Mouse (Mus musculus) layer of hippocampus, adult 6 months (tissue): ENCODE results near the gene Rem2. TPM values are rescaled to one million over a fixed set of nuclear protein-coding genes. Genes with fewer than 3 reads are reported as not detected.

Experiments
- long read RNA-seq, 2 experiments: library from polyadenylated mRNA; unstranded; transcript quantifications; one replicate each; pipeline ENCODE4 v2.0.0; 2019 to 2020
- polyA plus RNA-seq: library from polyadenylated mRNA; unstranded; fragments of <200 nt; fragmentation: Nextera tagmentation; gene quantifications from 2 replicates; pipeline ENCODE4 v1.2.3, GENCODE M21; 2021

Gene Rem2
- 20.0 and 23.9 TPM in 2 replicates for polyA plus RNA-seq
- long read RNA-seq, experiment 1, transcript Rem2-202 (5 exons, 1,884 nt), result major isoform, 48 of 55 reads
- long read RNA-seq, experiment 1, partial matches to known transcripts, result 4 of 55 reads
- long read RNA-seq, experiment 1, other reads (novel, unspliced or antisense), result 3 of 55 reads
- long read RNA-seq, experiment 2, transcript Rem2-202 (5 exons, 1,884 nt), result major isoform, 152 of 169 reads
- long read RNA-seq, experiment 2, partial matches to known transcripts, result 2 of 169 reads
- long read RNA-seq, experiment 2, other reads (novel, unspliced or antisense), result 15 of 169 reads

DNA sequence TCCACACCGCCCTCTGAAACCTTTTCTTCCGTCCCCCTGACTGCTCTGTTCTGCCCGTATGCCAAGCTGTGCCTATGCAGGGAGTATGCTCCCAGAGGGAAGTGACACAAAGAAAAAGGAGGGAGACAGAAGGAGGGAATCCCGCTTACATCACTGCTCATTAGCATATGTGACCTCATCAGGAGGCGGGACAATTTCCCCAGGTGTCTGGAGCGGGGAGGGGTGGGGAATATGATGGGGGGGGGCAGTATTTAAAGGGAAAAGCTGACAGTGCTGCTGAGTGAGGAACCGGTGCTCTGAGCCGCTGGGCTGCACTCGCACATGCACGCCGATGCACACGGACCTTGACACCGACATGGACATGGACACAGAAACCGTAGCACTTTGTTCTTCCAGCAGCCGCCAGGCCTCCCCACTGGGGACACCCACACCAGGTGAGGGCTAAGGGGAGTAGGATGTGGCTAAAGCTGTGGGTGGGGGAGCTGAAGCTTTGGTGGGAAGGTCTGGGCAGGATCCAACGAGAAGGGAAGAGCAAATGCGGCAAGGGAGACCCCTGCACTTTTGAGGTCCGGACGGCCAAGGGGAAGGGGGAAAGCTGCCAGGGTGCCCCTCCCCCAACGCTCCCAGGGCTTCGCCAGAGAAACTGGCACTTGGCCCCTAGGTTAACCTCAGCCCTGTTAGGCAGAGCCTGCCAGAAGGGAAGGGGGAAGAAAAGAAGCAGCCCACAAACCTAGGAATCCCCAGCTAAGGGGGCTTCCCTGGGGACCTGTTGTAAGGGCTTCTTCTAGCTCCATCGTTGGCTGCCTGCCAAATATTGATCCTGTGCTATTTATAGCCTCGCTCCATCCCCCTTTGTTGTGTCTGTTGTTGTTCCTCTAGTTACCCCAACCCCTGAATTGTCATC lies at the start of gene Rem2:
TSS of gene Rem2 (plus strand) at position 160 of the 904 bp plus-strand sequence.

DNA sequence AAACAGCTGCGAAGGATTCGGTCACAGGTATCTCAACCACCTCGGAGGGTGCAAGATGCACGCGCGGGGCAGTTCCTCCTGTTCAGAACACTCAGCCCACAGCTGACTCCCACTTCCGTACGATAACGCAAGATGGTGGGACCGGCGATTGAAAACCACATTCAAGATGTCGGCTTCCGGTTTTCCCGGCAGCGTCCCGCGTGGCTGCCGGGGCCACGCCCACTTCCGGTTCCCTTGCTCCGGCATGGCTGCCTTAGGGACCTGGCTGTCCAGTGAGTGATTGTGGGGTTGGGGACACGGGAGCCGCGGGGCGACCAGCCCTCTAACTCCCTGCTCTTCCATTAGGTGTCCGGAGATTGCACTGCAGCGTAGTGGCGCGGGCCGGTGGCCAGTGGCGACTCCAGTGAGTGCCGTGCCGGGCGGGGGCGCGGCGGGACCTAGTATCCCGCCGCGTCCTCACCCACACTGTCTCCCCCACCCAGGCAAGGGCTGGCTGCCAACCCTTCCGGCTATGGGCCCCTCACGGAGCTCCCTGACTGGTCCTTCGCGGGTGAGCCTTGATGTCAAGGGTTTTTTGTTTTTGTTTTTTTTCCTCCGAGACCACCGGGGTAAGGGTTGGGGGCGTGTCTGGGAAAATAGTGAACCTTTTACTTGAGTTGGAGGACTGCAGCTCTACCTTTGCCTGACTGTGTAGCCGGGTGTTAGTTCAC lies 49.1 kb upstream of the Rem2 start, which contains the start of gene Mrpl52:
TSS of gene Mrpl52 (plus strand) at position 221 of the 710 bp plus-strand sequence.

DNA sequence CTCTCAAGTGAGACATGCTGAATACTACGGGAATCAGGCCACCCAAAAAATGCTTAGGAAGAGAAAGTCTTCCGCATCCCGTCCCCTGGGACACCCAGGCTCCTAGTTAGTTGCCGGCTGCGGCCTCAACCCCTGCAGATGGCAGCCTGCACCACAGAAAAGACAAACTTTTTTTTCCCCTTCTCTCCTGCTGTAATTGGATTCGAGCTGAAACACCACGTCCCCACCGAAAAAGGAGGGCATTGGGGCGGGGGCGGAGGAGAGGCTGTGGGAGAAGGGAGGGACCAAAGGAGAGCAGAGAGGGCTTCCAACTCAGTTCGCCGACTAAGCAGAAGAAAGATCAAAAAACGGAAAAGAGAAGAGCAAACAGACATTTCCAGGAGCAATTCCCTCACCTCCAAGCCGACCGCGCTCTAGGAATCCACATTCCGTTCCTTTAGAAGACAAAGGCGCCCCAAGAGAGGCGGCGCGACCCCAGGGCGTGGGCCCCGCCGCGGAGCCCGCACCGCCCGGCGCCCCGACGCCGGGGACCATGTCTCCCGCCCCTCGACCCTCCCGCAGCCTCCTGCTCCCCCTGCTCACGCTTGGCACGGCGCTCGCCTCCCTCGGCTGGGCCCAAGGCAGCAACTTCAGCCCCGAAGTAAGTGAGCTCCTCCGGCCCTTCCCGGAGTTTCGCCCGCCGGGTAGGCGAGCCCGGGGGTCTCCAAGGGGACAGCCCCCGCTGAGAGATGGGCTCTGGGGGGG lies 44.4 kb upstream of the Rem2 start, which contains the start of gene Mmp14:
TSS of gene Mmp14 (plus strand) at position 279 of the 744 bp plus-strand sequence.

DNA sequence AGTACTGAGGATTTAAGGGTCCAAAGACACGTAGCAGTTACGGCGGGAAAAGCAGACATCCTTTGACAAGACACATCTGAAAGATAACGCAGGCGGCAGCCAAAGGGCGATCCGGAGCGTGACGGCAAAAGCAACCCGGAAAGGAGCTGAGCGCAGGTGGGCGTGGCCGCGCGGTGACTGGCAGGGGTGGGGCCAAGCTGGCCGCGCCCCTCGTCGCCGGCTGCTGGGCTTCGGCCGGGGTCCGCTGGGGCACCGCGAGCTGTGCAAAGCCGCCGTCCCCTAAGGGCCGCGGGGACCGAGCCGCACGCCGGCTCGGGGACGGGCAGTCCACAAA lies 12.0 kb upstream of the Rem2 start, which contains the start of gene Lrp10:
TSS of gene Lrp10 (plus strand) at position 179 of the 334 bp plus-strand sequence.

Other genes with a start within 250 kb of the Rem2 start
- gene Dad1, start 222.0 kb upstream of the Rem2 start, polyA plus RNA-seq, result 474 and 531 TPM in 2 replicates
- 101 and 104 TPM in 2 replicates for gene Abhd4, start 221.9 kb upstream of the Rem2 start, polyA plus RNA-seq
- gene Olfr49, start 191.2 kb upstream of the Rem2 start, polyA plus RNA-seq, result not detected in 2 replicates
- gene Oxa1l, start 115.3 kb upstream of the Rem2 start, polyA plus RNA-seq, result 37.3 and 38.6 TPM in 2 replicates
- 1.9 and 2.3 TPM in 2 replicates for gene Slc7a7, start 58.3 kb upstream of the Rem2 start, polyA plus RNA-seq
- 440 and 462 TPM in 2 replicates for gene Mrpl52, start 49.2 kb upstream of the Rem2 start, polyA plus RNA-seq
- 5.1 and 5.5 TPM in 2 replicates for gene Mmp14, start 44.5 kb upstream of the Rem2 start, polyA plus RNA-seq
- gene Lrp10, start 12.0 kb upstream of the Rem2 start, polyA plus RNA-seq, result 15.3 and 18.7 TPM in 2 replicates
- 40.4 and 43.4 TPM in 2 replicates for gene Prmt5, start 41.4 kb downstream of the Rem2 start, polyA plus RNA-seq
- gene Haus4, start 78.5 kb downstream of the Rem2 start, polyA plus RNA-seq, result 4.4 and 5.7 TPM in 2 replicates
- 0.75 and 0.79 TPM in 2 replicates for gene Ajuba, start 101.5 kb downstream of the Rem2 start, polyA plus RNA-seq
- 1.5 and 2.4 TPM in 2 replicates for gene 4931414P19Rik, start 129.9 kb downstream of the Rem2 start, polyA plus RNA-seq
- 695 and 703 TPM in 2 replicates for gene Psmb5, start 141.9 kb downstream of the Rem2 start, polyA plus RNA-seq
- 0.05 and 0.16 TPM in 2 replicates for gene Psmb11, start 145.3 kb downstream of the Rem2 start, polyA plus RNA-seq
- gene Gm17606, start 164.9 kb downstream of the Rem2 start, polyA plus RNA-seq, result not detected in 2 replicates
- gene Cdh24, start 165.3 kb downstream of the Rem2 start, polyA plus RNA-seq, result 0.85 and 1.1 TPM in 2 replicates
- gene 1700123O20Rik, start 210.1 kb downstream of the Rem2 start, polyA plus RNA-seq, result 45.3 and 57.3 TPM in 2 replicates
- 33.5 and 35.4 TPM in 2 replicates for gene Acin1, start 210.8 kb downstream of the Rem2 start, polyA plus RNA-seq
- gene Gm29776, start 222.7 kb downstream of the Rem2 start, polyA plus RNA-seq, result 0.05 TPM in 1 of 2 replicates, not detected in the other
- gene Cebpe, start 236.1 kb downstream of the Rem2 start, polyA plus RNA-seq, result not detected in 2 replicates